Mouse (Mus musculus) right cerebral cortex, postnatal 4 days (tissue): ENCODE data around the gene Olfr1234.

Source experiments
- DNase-seq: peaks from one replicate; pipeline ENCODE4 v3.0.0-alpha.2; 2022

Olfr1234 gene

DNA sequence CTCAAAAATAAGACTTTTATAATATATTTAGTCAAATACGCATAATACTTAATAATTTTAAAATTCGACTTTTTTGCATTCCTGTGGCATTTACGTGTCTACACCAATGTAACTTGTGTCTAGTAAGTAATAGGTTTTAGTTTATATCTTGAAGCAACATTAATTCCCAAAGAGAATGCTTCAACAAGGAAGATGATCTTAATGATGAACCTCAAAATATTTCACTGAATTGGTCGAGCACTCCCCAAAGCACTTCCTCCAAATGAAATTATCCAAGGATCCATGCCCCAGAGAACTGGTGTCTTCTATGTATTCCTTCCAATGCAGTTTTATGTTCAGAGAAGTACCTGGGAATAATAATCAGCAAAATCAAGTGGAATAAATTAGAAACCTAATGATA, at the start of gene Olfr1234:
TSS of gene Olfr1234 (minus strand) at position 101 of the 400 bp plus-strand sequence.
- no peak for DNase-seq

DNA sequence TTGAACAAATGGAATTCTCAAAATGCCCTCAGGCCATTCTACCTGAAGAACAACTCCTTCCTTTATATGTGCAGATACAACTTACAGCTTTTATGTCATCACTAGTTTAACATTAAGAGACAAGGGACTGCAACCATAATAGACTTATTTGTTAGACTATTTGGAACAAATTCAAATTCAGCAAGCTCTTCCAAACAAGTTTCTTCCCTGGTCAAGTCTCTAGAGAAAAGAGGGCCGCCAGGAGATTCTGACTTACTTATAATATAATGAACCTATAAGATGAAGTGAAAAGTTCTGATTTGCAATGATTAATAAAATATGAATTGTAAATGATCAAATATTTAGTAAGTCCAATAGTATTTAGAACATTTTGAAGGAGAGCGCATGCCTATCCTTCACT, 44.9 kb upstream of the Olfr1234 start, which contains the start of gene Olfr1238:
TSS of gene Olfr1238 (minus strand) at position 101 of the 400 bp plus-strand sequence.
- no peak for DNase-seq

DNA sequence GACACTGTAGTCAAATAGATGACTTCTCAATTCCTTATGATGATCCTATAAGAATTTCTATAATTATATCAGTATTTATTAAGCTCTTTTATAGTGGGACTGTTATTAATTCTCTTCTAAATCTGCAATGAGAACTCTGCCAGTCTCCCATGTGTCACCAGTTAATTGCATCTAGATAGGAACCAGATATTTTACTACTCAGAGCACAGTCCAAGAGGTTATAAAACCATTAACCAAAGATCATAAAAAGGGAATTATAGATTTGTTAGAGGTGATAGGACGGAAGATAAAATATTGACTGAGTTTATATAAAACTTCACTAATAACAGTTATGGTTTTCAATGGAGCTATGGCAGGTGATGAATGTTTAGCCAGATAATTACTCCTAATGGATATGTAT, 36.2 kb upstream of the Olfr1234 start:
- DNase-seq, result no peak

DNA sequence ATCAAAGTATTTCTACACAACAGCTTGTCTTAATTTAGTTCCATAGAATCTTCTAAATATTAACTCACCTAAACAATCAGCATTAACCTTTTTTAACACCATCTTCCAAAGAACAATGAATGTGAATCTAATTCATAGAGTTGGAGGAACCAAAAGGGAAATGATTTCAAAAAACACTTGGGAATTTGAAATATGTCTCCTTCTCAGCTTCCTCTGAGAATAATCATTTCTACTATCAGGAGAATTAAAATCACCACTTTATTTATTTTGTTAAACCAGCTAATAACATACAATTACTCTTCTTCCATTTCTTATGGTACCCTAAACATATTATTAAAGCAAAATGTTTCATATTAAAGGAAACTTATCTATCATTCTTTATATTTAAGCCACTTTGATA, 22.4 kb downstream of the Olfr1234 start, which contains the start of gene Olfr1233:
TSS of gene Olfr1233 (minus strand) at position 101 of the 400 bp plus-strand sequence.
- DNase-seq, result no peak

DNA sequence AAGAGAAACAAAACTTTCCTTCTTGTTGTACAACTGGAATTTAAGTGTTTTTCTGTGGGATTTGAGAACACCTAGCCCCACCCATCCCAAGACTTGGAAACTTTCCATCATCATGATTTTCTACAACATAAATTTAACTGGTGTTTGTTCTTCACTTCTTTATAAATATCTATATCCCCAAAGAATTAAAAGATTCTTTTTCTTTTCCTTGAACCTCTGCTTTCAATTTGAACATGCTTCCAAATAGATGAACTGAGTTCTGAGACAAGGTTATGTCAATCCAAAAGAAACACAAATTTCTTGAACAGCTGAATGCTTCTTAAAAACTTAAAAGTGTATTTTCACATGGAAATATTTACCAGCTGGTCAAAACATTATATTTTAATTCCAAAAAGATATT, 35.1 kb downstream of the Olfr1234 start, which contains the start of gene Olfr1232:
TSS of gene Olfr1232 (minus strand) at position 101 of the 400 bp plus-strand sequence.
- DNase-seq, result no peak
